Mouse (Mus musculus): ENCODE data around the gene Usf1. TPM values are rescaled to one million over a fixed set of nuclear protein-coding genes. Genes with fewer than 3 reads are reported as not detected.

Gene Usf1
- total RNA-seq, 2 experiments from 2014 or later, result 107 to 113 TPM

- peak; percentile 28 to 40 for DNase-seq (ENCODE audit: low spot score in 2 of 2)
- intact Hi-C loops (cut with DNase I), result loop anchor here (5.0 to 10.0 kb wide), 2 partner anchors 65 to 297 kb away; partner anchors contain the start of gene Cfap126
These were observed 908 bp downstream of the Usf1 start for GRCm38 (mm10) chr1:171412001-171412441.

- peak in 1 of 2 experiments; percentile 9 for DNase-seq (ENCODE audit: low spot score in 2 of 2)
These were observed 1.3 kb downstream of the Usf1 start for GRCm38 (mm10) chr1:171412446-171412845.

GRCm38 (mm10) chr1:171413608-171414007, 2.5 kb downstream of the Usf1 start:
- intact Hi-C loops (cut with DNase I), result loop anchor here (5.0 to 10.0 kb wide), 2 partner anchors 64 to 299 kb away; partner anchors contain the start of gene Cfap126
- no peak for DNase-seq (ENCODE audit: low spot score in 2 of 2)

More at GRCm38 (mm10) chr1:171412446-171412845, 1.3 kb downstream of the Usf1 start:
- intact Hi-C loops (cut with DNase I), result loop anchor here (5.0 to 10.0 kb wide), 2 partner anchors 65 to 298 kb away; partner anchors contain the start of gene Cfap126

DNA sequence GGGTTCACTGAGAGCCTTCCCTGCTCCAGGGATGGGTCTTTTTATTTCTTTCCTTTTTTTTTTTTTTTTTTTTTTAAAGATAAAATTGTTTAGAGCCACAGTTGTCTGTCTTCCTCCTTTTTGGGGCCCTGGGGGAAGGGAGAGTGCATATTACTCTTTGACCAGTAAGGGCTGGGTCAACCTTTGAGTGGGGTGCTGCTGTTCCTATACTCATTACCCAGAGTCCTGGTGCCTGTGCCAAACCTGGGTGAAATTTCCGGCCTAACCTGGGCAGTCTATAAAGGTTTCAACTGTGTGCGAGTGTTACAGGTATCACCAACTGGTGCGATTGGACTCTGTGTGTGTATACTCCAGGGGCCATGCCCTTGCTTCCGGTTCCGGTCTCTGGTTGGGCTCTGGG, 7.5 kb downstream of the Usf1 start, which contains the start of gene Tstd1:
Gene Tstd1, plus strand, starts transcription at position 213 of the 400 bp plus-strand sequence.
- intact Hi-C loops (cut with DNase I), result loop anchor here (10.0 kb wide), 1 partner anchor 304 kb away; the partner anchor contains the start of gene Cfap126
- DNase-seq (ENCODE audit: low spot score in 2 of 2), result no peak

GRCm38 (mm10) chr1:171419291-171419882, 8.3 kb downstream of the Usf1 start:
- intact Hi-C loops (cut with DNase I), result loop anchor here (10.0 kb wide), 1 partner anchor 305 kb away; the partner anchor contains the start of gene Cfap126
- no peak for DNase-seq (ENCODE audit: low spot score in 2 of 2)

GRCm38 (mm10) chr1:171419905-171420304, 8.8 kb downstream of the Usf1 start:
- intact Hi-C loops (cut with DNase I), result loop anchor here (10.0 kb wide), 1 partner anchor 305 kb away; the partner anchor contains the start of gene Cfap126
- no peak for DNase-seq (ENCODE audit: low spot score in 2 of 2)

DNA sequence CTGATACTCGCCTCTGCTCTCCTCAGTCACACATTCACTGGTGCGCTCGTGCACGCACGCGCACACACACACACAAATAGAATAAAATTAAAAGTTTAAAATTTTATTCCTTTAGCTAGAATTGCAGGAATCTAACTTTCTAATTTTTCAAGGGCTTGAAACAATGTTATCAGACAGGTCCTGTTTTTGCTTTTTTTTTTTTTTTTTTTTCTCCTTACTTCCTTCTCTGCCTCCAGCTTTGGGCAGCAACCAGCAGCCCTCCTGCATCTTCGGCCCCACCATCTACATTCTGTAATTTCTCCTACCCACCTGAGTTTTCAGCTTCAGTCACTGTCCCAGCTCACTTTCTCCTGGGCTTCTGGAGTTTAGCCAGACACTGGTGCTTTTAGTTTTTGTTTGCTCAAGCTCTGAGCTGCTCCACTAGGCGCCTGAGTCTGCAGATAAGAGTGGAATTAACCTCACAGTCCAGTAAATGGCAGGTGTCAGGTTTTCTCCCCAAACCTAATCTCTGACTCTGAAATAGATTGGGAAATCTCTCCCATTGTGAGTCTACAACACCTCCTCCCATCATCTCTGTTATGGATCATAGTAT, 11.5 kb downstream of the Usf1 start:
- intact Hi-C loops (cut with DNase I), result no loop called here

DNA sequence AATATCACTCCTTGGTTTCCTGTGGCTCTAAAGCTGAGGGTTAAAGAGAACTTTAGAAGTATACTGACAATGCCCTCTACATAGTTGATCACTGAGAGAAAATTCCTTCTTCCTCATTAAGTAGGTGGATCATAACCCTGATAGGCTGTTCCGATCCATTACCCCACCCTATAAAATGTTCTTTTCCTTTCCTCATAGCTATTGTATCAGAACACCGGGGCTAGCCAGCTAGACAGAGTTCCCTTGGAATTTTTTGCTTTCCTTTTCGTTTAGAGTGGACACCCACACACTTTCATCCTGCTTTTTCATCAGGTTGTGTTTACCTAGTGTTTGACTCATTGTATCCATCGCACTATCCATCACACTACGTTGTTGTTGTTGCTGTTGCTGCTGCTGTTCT, 13.5 kb downstream of the Usf1 start:
- DNase-seq (ENCODE audit: low spot score in 2 of 2), result no peak
- intact Hi-C loops (cut with DNase I), result no loop called here

More for the DNA sequence above, 11.5 kb downstream of the Usf1 start:
- DNase-seq (ENCODE audit: low spot score in 2 of 2), result no peak

DNA sequence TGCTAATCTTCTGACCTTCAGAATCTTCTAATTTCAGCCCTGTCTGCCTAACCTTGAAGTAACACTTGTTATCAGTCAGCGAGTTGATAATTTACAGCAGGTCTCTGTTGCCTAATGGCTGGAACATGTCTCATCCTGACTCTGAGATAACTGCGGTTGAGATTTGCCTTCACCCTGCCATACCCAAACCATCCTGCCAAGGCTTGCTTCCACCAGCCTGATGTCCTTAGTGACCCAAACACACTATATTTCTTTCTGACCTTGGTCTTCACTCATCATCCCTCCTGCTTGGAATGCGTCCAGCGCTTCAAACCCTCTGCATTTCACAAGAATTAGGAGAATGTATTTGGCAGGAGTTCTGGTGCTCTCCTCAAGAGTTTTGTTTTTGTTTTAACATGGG, 14.0 kb downstream of the Usf1 start:
- intact Hi-C loops (cut with DNase I), result no loop called here
- no peak for DNase-seq (ENCODE audit: low spot score in 2 of 2)

DNA sequence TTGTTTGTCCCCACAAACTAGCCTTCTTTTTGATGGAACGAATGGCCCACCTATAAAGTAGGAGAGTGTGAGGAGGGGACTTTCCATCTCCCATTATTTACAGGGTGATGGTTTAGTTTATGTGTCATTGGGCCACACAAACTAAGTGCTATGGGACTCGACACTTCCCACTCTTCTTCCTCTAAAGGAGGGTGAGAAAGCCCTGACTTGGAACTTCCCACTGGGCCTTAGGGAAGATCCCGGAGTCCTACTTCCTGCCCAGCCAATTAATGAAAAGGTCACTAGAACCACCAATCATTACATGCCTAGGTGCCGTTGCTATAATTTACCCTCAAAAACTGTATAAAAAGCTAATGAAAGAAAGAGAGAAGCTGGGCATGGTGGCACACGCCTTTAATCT, 21.0 kb downstream of the Usf1 start:
- intact Hi-C loops (cut with DNase I), result no loop called here
- no peak for DNase-seq (ENCODE audit: low spot score in 2 of 2)

DNA sequence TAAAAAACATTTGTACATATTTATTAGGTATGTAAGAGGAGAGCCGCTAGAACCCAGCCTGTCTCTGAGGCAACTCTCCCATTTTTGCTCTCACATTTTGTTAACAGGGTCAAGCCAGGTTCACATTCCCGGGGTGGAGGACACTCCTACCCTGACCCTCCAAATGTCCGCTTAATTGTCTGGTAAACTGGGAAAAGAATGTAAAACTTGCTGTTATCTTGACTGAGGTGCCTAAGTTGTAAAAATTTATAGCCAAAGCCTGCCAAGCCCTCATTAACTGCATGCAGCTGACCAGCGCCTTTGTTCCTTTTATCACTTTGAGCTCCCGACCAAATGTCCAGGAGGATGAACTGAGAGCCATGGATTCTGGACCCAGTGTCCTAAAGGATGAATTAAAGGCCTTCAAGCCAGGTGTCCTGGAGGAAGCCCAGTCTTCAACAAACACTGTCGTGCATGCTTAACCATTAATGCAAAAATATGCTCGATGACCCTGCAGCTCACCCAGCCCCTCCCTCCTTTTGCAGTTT, 24.2 kb downstream of the Usf1 start:
- intact Hi-C loops (cut with DNase I), result no loop called here
- DNase-seq (ENCODE audit: low spot score in 2 of 2), result no peak

DNA sequence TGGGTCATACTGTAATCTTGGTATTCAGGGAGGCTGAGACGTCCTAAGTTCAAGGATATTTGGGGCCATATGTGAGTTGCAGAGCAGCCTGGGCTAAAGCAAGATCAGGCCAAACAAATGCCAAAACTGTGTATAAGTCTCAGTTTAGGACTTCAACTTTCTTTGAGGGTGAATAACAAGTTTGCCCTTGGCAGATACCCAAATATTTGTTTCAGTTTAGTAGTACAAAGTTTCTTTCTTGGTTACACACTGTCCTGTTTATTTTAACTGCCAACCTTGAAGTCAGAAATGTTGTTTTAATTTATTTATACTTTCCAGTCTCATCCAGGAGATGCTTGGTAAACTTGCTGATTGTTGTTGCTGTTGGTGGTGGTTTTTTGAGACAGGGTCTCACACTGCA, 24.9 kb downstream of the Usf1 start:
- intact Hi-C loops (cut with DNase I), result no loop called here
- no peak for DNase-seq (ENCODE audit: low spot score in 2 of 2)

GRCm38 (mm10) chr1:171437264-171438013, 26.3 kb downstream of the Usf1 start, which contains the start of gene F11r:
Gene F11r, plus strand, starts transcription at chr1:171437535.
- intact Hi-C loops (cut with DNase I), result no loop called here
- peak in 1 of 2 experiments; percentile 30 for DNase-seq (ENCODE audit: low spot score in 2 of 2)

- DNase-seq (ENCODE audit: low spot score in 2 of 2), result no peak
- intact Hi-C loops (cut with DNase I), result no loop called here
These were observed 27.0 kb downstream of the Usf1 start for GRCm38 (mm10) chr1:171438014-171438670.

DNA sequence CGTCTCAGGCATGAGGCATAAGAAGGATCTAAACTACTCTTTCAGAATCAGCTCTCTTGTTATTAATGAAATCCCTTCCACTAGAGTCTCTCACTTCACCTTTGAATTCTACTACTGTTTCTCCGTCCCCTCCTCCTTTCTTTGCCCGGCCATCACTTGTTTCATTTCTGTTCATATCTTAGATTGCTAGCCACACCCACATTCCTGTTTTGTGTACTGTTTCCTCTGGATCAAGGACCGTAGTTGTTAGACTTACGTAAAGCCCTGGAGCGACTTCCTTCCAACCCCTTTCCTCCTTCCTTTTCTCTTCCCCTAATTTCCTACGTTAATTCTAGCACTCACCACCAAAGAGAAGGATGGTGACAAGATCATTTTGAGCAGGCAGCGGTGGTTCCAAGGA, 28.0 kb downstream of the Usf1 start:
- intact Hi-C loops (cut with DNase I), result no loop called here
- no peak for DNase-seq (ENCODE audit: low spot score in 2 of 2)

GRCm38 (mm10) chr1:171440025-171440725, 29.1 kb downstream of the Usf1 start:
- no peak for DNase-seq (ENCODE audit: low spot score in 2 of 2)
- intact Hi-C loops (cut with DNase I), result no loop called here

DNA sequence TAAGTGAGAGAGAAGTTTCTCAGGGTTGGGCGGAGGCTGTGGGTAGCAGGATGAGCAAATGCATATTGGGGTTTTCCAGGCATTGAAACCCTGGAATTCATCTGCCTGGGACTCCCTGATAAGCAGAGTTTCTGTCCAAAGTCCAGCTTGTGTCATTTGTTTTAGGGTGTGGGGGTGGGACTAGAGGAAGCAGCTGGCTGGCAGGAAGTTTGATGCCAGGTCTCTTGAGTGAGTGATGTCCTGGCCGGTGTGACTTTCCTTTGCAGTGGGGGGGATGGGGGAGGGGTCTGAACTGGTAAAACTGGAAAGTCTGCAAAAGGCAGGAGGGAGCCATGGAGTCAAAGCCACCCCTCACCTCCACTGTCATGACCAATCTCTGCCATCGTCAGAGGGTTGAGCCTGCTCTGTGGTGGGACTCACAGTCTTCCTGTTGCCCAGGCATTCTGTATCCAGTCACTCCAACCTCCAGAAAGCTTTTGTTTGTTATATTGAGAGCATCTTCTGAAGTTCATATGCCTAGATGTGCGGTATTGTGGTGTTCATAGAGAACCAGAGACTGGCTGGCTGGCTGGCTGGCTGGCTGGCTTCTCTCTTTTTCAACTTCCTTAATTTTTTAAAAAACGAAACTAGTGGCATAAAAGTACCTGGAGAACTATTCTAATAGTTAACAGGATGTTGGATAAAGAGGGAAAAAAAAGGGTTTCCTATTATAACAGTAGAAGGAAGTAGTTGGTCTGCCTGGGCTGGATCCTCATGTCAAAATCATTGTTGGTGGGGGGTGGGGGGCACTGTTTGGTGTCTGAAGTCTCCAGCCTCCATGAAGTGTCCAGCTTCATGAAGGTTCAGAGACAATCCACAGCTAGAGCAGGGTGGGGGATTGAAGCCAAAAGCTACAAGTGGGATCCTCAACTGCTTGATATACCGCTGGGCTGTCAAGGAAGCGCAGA, 30.6 kb downstream of the Usf1 start:
- intact Hi-C loops (cut with DNase I), result no loop called here

DNA sequence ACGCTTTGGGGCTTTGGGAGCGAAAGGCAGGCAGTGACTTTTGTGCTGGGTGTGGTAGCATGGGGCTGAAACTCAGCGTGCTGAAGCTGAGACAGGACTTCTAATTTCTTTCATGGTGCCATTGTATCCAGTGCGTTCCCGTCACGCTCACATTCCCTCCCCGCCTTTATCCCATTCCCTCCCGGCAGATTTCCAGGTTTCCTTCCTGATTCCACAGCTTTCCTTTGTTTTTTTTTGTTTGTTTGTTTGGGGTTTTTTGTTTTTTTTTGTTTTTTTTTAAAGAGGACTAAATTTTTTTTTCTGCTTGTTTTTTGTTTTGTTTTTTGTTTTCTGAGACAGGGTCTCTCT, 31.3 kb downstream of the Usf1 start:
- intact Hi-C loops (cut with DNase I), result no loop called here
- DNase-seq (ENCODE audit: low spot score in 2 of 2), result no peak

More for the DNA sequence above, 30.6 kb downstream of the Usf1 start:
- DNase-seq (ENCODE audit: low spot score in 2 of 2), result no peak

All from left cerebral cortex, postnatal 36 days (tissue).